Mouse (Mus musculus): ENCODE measurements at regions not wholly inside any gene's neighbourhood (a gene's known extent, or its start where the extent isn't known, plus 50 kb on each side); places are given as distances from the start of the nearest gene placed in this dataset.
"Not testable (repeated sequence)": the region's sequence is repeated elsewhere in the genome, so short reads cannot be mapped to it uniquely, and the experiment has no call there.

DNA sequence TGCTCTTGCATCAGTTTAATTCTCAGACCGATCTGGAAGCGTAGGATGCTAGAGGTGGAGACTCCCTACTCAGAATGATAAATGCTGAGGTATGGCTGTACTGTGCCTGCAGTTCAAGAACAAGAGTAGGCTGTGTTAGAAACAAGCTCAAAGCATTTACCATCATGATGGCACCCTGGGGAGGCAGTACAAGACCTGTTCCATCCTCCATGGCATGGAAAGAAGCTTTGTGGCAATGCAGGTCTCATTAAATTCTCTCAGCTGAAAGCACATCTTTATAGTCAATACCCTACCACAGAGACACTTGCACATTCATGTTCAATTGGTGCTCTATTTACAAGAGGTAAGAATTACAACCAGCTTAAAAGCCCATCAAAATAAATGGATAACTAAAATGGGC lies 209.5 kb downstream of the Tbl1xr1 start:
- no peak for DNase-seq (ENCODE audit: low spot score in 2 of 2)

DNA sequence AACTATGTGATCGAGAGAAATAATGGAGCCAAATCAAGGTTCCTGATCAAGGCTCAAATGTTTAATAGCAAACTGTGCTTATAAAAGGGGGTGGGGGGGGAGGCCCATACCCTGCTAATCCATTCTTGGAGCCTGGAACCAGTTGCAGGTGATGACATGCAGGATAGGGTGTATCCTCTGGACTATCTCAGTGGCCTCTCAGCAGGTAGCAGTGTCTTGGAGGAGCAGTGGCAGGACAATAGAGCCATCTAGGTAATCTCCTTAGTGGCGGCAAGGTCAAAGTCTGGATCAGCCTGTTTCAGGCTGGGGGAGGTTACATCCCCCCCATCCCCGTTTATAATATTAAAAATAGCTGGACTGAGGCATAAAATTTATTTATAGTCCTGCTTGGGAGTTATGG lies 217.0 kb downstream of the Tbl1xr1 start:
- DNase-seq (ENCODE audit: low spot score in 2 of 2): no peak

DNA sequence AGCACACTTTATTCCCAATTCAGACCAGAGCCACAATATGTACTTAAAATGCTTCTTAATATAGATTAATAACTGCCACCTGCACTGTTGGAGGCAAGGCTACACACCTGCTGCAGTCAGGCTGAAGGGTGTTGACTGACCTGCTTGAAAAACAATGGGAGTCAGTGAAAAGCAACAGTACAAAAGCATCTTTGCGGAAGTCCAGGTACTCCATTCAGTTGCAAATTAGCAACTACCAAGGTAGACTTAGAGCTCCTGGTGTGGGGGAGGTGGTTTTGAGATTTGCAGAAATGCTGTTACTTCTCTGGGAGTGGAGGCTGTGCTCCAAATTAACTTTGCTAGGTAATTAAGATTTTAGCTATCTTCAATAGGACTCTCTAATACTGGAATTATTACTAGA lies 217.6 kb downstream of the Tbl1xr1 start:
- DNase-seq (ENCODE audit: low spot score in 2 of 2): not testable (repeated sequence)

DNA sequence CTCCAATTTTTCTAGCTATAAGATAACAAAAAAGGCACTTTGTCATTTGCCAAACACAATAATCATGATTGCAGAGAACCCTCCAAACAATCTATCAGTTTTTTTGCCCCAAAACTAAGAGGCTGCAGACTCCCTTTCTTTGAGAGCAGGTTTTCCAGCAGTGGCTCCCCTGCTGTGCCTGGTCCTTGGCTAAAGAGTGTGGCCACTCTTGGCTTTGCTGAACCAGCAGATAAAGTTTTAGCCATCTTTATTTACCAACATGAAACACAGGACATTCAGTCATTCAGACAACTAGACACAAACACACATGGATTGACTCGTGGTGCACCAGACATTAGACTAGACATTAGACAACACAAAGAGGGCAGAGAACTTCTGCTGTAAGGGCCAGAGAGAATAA lies 220.5 kb downstream of the Tbl1xr1 start:
- DNase-seq (ENCODE audit: low spot score in 2 of 2): not testable (repeated sequence)

DNA sequence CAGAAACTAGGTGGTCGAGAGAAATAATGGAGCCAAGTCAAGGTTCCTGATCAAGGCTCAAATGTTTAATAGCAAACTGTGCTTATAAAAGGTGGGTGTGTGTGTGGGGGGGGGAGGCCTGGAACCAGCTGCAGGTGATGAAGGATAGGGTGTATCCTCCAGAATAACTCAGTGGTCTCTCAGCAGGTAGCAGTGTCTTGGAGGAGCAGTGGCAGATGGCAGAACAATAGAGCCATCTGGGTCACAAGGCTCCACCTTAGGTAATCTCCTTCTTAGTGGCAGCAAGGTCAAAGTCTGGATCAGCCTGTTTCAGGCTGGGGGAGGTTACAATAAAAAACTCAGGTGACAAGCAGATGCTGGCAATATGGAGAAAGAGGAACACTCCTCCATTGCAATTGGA lies 221.4 kb downstream of the Tbl1xr1 start:
- DNase-seq (ENCODE audit: low spot score in 2 of 2): not testable (repeated sequence)

DNA sequence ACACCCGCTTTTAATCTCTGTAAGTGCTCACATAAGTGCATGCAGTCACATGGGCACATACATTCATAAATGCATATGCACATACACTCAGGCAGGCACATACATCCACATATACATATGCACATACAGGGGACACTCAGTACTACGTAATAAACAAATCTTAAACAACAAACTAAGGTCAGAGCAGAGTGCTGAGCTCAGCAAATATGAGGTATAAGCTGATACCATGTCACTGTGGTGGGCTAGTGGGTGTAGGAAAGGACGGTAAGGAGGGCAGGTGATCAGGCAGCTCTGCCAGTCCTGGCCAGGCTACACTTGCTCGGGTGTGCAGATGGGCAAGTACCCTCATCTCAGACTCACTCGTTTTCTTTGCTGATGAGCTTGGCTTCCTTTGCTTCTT lies 224.1 kb downstream of the Tbl1xr1 start:
- no peak for DNase-seq (ENCODE audit: low spot score in 2 of 2)

DNA sequence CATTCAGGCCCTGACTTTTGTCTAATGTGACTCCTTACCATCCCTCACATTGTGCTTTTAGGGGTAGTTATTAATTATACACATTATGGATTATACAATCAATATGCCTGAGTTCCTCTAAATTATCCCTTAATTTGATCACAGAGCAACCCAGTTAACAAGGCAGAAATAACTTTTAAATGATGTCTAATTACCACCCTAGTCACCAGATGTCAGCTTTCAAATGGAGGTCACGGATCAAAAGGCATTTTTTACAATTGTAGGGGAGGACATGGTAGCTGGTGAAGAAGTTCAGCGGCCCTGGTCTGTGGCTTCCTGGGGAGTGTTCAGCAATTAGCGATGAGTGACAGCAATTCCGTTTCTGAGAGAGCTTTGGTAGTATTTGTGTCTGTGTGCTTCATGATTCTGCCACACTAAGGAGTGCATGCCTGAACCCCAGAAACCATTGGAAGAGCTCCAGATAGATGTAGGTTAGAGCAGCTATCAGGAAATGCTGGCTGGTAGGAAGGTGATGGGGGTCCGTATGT lies 225.6 kb downstream of the Tbl1xr1 start:
- DNase-seq (ENCODE audit: low spot score in 2 of 2): no peak

DNA sequence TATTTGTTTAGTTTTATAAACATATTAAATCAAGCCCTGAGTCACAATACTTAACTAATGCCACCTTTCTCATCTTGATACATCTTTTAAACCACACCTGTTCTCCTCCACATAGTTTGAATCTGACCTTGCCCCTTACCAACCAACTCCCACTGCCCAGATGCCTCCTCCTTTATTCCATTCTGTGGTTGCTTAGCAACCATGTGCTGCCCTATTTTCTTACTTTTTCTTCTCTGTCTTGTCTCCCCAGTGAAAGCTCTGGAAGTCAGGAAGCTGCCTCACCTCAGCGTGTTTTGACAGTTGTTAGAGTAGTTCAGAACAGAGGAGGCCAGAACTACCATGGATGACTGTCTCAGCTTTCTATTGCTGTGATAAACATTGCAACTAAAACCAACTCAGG lies 227.7 kb downstream of the Tbl1xr1 start:
- no peak for DNase-seq (ENCODE audit: low spot score in 2 of 2)

DNA sequence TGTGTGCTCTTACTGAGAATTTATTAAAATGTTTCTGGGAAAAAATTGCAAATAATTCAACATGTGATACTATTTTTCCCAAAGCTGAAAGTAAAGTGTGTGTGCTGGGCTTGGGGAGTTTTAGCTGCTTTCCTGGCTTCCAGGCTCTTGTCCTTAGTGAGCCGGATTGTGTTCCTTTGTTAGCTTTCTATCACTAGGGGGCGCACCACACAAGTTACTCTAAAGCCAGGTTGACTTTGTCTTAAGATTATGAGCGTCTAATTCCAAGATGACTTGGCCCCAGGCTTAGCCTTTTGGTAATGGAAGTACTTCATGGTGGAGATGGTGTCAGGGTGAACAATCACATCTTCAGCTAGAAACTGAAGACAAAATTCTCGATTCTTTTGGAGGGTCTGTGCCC lies 230.2 kb downstream of the Tbl1xr1 start:
- DNase-seq (ENCODE audit: low spot score in 2 of 2): peak in 1 of 2 experiments; percentile 33

DNA sequence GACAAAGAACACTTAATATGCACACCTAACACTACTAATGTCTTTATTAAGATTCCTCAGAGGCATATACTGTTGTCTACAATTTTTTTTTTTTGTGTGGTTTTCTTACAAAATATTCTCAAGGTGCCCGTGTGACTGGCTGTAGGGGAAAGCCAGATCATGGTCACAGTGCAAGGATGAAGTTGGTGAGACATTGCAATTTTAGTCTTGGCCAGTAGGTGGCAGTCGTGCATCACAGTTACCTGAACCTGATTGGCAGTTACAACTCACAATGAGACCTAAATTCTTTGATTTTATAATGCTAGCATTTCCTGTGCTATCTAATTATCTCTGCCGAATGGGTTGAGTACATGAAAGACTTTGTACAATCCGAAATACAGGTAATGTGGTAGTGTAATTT lies 232.5 kb downstream of the Tbl1xr1 start:
- peak; percentile 23 to 61 for DNase-seq (ENCODE audit: low spot score in 2 of 2)

DNA sequence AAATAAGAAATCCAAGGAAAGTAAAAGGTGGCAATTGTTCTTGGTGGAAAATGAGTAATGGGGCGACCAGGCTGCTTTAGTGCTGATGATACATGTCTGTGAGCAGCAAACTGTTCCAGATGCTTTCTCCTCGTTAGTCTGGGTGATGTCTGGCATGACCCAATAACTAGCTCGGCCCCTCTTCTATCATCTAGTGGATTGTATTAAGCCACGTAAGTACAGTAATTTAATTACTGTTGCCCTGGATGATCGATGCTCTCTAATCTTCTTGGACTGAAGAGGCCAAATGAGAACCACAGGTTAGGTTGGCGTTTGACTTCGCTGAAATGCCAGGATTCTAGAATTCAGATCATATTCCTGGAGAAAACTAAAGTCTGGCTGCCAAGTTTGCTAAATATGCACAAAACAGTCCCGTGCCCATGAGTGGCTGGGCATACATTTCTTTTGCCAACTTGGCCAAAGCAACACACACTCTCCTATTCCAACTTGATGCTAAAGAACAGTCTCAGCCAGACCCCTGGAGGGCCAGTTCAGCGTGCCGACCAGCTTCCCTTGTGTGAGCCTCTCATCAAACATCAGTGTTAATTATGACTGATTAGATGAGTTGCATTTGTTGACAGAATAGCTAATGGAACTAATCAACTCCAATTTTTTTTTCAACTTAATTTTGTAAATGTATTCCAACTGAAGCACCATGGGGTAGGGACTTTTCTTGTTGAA lies 240.2 kb downstream of the Tbl1xr1 start:
- no peak for DNase-seq (ENCODE audit: low spot score in 2 of 2)

DNA sequence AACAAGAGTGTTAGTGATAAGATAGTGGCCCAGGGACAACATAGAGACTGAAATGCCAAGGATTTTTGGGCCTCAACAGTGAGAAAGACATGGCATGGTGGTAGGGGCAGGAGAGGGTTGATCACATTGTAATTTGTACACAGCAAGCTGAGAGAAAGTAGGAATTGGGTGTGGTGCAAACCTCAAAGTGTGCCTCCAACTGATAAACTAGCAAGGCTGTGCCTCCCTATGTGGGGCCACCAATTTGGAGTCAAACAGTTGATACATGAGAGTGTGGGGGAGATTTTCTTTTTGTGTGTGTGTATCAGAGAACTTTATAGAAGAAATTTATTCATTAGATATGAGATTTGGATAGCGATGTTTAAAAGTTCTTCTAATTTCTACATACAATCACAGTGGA lies 244.0 kb downstream of the Tbl1xr1 start:
- DNase-seq (ENCODE audit: low spot score in 2 of 2): not testable (repeated sequence)

DNA sequence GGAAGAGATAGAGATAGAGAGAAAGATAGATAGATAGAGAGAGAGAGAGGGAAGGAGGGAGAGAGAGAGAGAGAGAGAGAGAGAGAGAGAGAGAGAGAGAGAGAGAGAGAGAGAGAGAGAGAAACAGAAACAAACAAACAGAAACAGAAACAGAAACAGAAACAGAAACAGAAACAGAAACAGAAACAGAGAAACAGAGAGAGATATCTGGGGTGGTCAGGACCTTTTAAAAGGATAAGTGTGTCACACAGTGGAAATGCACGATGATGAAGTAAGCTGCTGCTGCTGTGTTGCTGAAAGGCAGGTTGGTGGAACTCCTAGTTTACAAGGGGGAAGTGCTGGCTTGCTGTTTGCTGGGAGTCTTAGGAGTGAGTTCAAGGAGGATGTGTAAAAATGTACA lies 254.8 kb downstream of the Tbl1xr1 start:
- DNase-seq (ENCODE audit: low spot score in 2 of 2): no peak

Data from thymus, postnatal 10 days (tissue).